Mouse (Mus musculus): ENCODE data around the gene Tbx18. TPM values are rescaled to one million over a fixed set of nuclear protein-coding genes. Genes with fewer than 3 reads are reported as not detected.

Tbx18 gene
- total RNA-seq, 2 experiments from 2014 or later, result 1.2 to 2.3 TPM

- intact Hi-C loops (cut with DNase I; ENCODE audit: low total_unique reads), result no loop called here
- DNase-seq, result no peak
Observed at GRCm38 (mm10) chr9:87727155-87727953, 3.7 kb downstream of the Tbx18 start.

GRCm38 (mm10) chr9:87721793-87722192 is 9.3 kb downstream of the Tbx18 start:
- DNase-seq, result no peak
- intact Hi-C loops (cut with DNase I; ENCODE audit: low total_unique reads), result no loop called here

- DNase-seq, result no peak
Observed at GRCm38 (mm10) chr9:87710360-87710759, 20.7 kb downstream of the Tbx18 start.

GRCm38 (mm10) chr9:87708151-87708550 is 22.9 kb downstream of the Tbx18 start:
- peak; percentile 75 for DNase-seq
- intact Hi-C loops (cut with DNase I; ENCODE audit: low total_unique reads), result loop anchor here (5.0 kb wide), 1 partner anchor 514 kb away; no protein-coding TSS in a partner anchor

More at GRCm38 (mm10) chr9:87710360-87710759, 20.7 kb downstream of the Tbx18 start:
- intact Hi-C loops (cut with DNase I; ENCODE audit: low total_unique reads), result loop anchor here (10.0 kb wide), 1 partner anchor 364 kb away; no protein-coding TSS in a partner anchor

GRCm38 (mm10) chr9:87702267-87702666 is 28.8 kb downstream of the Tbx18 start:
- intact Hi-C loops (cut with DNase I; ENCODE audit: low total_unique reads), result no loop called here
- DNase-seq, result no peak

- no peak for DNase-seq
- intact Hi-C loops (cut with DNase I; ENCODE audit: low total_unique reads), result no loop called here
Observed at GRCm38 (mm10) chr9:87686981-87687380, 44.1 kb downstream of the Tbx18 start.

GRCm38 (mm10) chr9:87682247-87682646 is 48.8 kb downstream of the Tbx18 start:
- DNase-seq, result peak; percentile 7
- intact Hi-C loops (cut with DNase I; ENCODE audit: low total_unique reads), result no loop called here
